Mouse (Mus musculus) kidney, embryonic 15.5 days (tissue): ENCODE results near the gene Sdf2. TPM values are rescaled to one million over a fixed set of nuclear protein-coding genes. Genes with fewer than 3 reads are reported as not detected.
"Not testable (repeated sequence)": the region's sequence is repeated elsewhere in the genome, so short reads cannot be mapped to it uniquely, and the experiment has no call there.

Experiments used
- ATAC-seq: fragments of 200-750 bp; cut with Nextera tagmentation; replicated peaks from 2 replicates; pipeline ENCODE4 v1.8.0; 2017; ENCODE audit warnings: moderate TSS enrichment; ENCODE audit not compliant: low FRiP score
- H3K27ac ChIP-seq: fragments of 300-500 bp; sonication (generic); 2 replicates; pipeline ENCODE4 v1.5.1; 2015; ENCODE audit warnings: mild to moderate bottlenecking, inconsistent platforms
- H3K27me3 ChIP-seq: fragments of 300-500 bp; sonication (generic); 2 replicates; pipeline ENCODE4 v1.6.1; 2015; ENCODE audit warnings: inconsistent platforms
- H3K36me3 ChIP-seq: fragments of 300-500 bp; sonication (generic); 2 replicates; pipeline ENCODE4 v1.6.1; 2015; ENCODE audit warnings: inconsistent platforms
- H3K4me1 ChIP-seq: fragments of 300-500 bp; sonication (generic); 2 replicates; pipeline ENCODE4 v1.6.1; 2015; ENCODE audit warnings: inconsistent platforms
- H3K4me2 ChIP-seq: fragments of 300-500 bp; sonication (generic); 2 replicates; pipeline ENCODE4 v1.6.1; 2015; ENCODE audit warnings: moderate library complexity, mild to moderate bottlenecking, inconsistent platforms
- H3K4me3 ChIP-seq: fragments of 300-500 bp; sonication (generic); replicated peaks from 2 replicates; pipeline ENCODE4 v1.5.1; 2015; ENCODE audit warnings: mild to moderate bottlenecking, inconsistent platforms
- H3K9ac ChIP-seq: fragments of 300-500 bp; sonication (generic); 2 replicates; pipeline ENCODE4 v1.6.1; 2015; ENCODE audit warnings: mild to moderate bottlenecking, inconsistent platforms
- H3K9me3 ChIP-seq: fragments of 300-500 bp; sonication (generic); replicated peaks from 2 replicates; pipeline ENCODE4 v1.6.1; 2016; ENCODE audit warnings: inconsistent platforms
- WGBS: fragments of 180-500 bp; shearing (Covaris S2); methylation state at CpG from one replicate; pipeline ENCODE4 v1.1.7; 2015; ENCODE audit warnings: mixed read lengths; 5-methylcytosine and 5-hydroxymethylcytosine counted together
- polyA plus RNA-seq: library from polyadenylated mRNA; unstranded; fragments of >200 nt; fragmentation: Nextera tagmentation; extraction: Ambion mirVana; gene quantifications from 2 replicates; pipeline ENCODE4 v1.2.1, GENCODE M21; 2015

The Sdf2 gene
- polyA plus RNA-seq, 1 experiment from 2014 or later = 78.6 TPM

GRCm38 (mm10) chr11:78271986-78272385 lies 26.4 kb downstream of the Sdf2 start:
- Histone ChIP-seq H3K4me1 (no peaks in the 10 kb centered on the region), H3K9ac (no peak overlapping the region), H3K27ac (no peak overlapping the region), H3K36me3 (peaks cover 96% of the 10 kb centered on the region), H3K9me3 (no peaks in the 10 kb centered on the region), H3K27me3 (no peaks in the 10 kb centered on the region), H3K4me2 (no peak overlapping the region), H3K4me3 (no peak overlapping the region)
- 90% methylated on average over 13 of the region's 13 CpGs for WGBS
- no peak for ATAC-seq

GRCm38 (mm10) chr11:78275596-78275995 lies 30.1 kb downstream of the Sdf2 start:
- H3K4me1 ChIP-seq = no peaks in the 10 kb centered on the region
- H3K27ac ChIP-seq = no peak overlapping the region
- H3K27me3 ChIP-seq = no peaks in the 10 kb centered on the region
- no peak overlapping the region for H3K4me2 ChIP-seq
- no peak overlapping the region for H3K4me3 ChIP-seq
- 94% methylated on average over 1 of the region's 1 CpGs for WGBS
- no peak overlapping the region for H3K9ac ChIP-seq
- no peaks in the 10 kb centered on the region for H3K9me3 ChIP-seq
- H3K36me3 ChIP-seq = peaks cover 99% of the 10 kb centered on the region
- no peak for ATAC-seq

GRCm38 (mm10) chr11:78276169-78276568 lies 30.6 kb downstream of the Sdf2 start:
- not testable (repeated sequence) for ATAC-seq, H3K4me2 ChIP-seq, H3K9me3 ChIP-seq, H3K4me3 ChIP-seq, H3K27ac ChIP-seq, H3K9ac ChIP-seq, H3K27me3 ChIP-seq, H3K4me1 ChIP-seq
- 92% methylated on average over 4 of the region's 4 CpGs for WGBS
- peaks cover 100% of the 10 kb centered on the region for H3K36me3 ChIP-seq

GRCm38 (mm10) chr11:78278853-78279252 lies 33.3 kb downstream of the Sdf2 start:
- Histone ChIP-seq H3K4me2 (no peak overlapping the region), H3K27ac (no peak overlapping the region), H3K27me3 (no peaks in the 10 kb centered on the region), H3K9me3 (no peaks in the 10 kb centered on the region), H3K36me3 (peaks cover 100% of the 10 kb centered on the region), H3K9ac (no peak overlapping the region), H3K4me1 (no peaks in the 10 kb centered on the region), H3K4me3 (no peak overlapping the region)
- 85% methylated on average over 7 of the region's 7 CpGs for WGBS
- ATAC-seq = no peak

GRCm38 (mm10) chr11:78279586-78279985 lies 34.0 kb downstream of the Sdf2 start:
- no peak overlapping the region for H3K4me2 ChIP-seq
- no peak overlapping the region for H3K9ac ChIP-seq
- H3K4me1 ChIP-seq = no peaks in the 10 kb centered on the region
- H3K36me3 ChIP-seq = peaks cover 100% of the 10 kb centered on the region
- H3K9me3 ChIP-seq = no peaks in the 10 kb centered on the region
- no peak for ATAC-seq
- H3K27ac ChIP-seq = no peak overlapping the region
- H3K27me3 ChIP-seq = no peaks in the 10 kb centered on the region
- H3K4me3 ChIP-seq = no peak overlapping the region
- 88% methylated on average over 4 of the region's 4 CpGs for WGBS

GRCm38 (mm10) chr11:78289146-78289763 lies 43.7 kb downstream of the Sdf2 start:
- WGBS = 91% methylated on average over 7 of the region's 7 CpGs
- ATAC-seq = no peak

GRCm38 (mm10) chr11:78290654-78291053 lies 45.1 kb downstream of the Sdf2 start, which contains the start of gene BC030499:
Gene BC030499 (plus strand): TSS chr11:78290841.
- H3K9ac ChIP-seq = no peak within 1 kb of the TSS
- 93% methylated on average over 4 of the region's 4 CpGs for WGBS
- no peaks in the 10 kb centered on the region for H3K27me3 ChIP-seq
- H3K4me3 ChIP-seq = no peak within 1 kb of the TSS
- H3K9me3 ChIP-seq = no peaks in the 10 kb centered on the region
- ATAC-seq = no peak
- H3K27ac ChIP-seq = no peak within 1 kb of the TSS
- H3K4me1 ChIP-seq = no peaks in the 10 kb centered on the region
- H3K4me2 ChIP-seq = no peak within 1 kb of the TSS
- H3K36me3 ChIP-seq = peaks cover 81% of the 10 kb centered on the region

More at GRCm38 (mm10) chr11:78289146-78289763, 43.7 kb downstream of the Sdf2 start:
- Histone ChIP-seq H3K27me3 (no peaks in the 10 kb centered on the region), H3K9me3 (no peaks in the 10 kb centered on the region), H3K27ac (no peak overlapping the region), H3K4me1 (no peaks in the 10 kb centered on the region), H3K4me2 (no peak overlapping the region), H3K36me3 (peaks cover 92% of the 10 kb centered on the region), H3K4me3 (no peak overlapping the region), H3K9ac (no peak overlapping the region)

- Histone ChIP-seq H3K27ac (no peak overlapping the region), H3K9ac (no peak overlapping the region), H3K36me3 (peaks cover 42% of the 10 kb centered on the region), H3K4me3 (no peak overlapping the region), H3K4me1 (no peaks in the 10 kb centered on the region), H3K9me3 (no peaks in the 10 kb centered on the region), H3K27me3 (no peaks in the 10 kb centered on the region), H3K4me2 (no peak overlapping the region)
- 94% methylated on average over 6 of the region's 6 CpGs for WGBS
- ATAC-seq = no peak
Observed at GRCm38 (mm10) chr11:78294585-78294984, 49.0 kb downstream of the Sdf2 start.

- no peak; the same call in 1 of the 2 replicates for ATAC-seq
- Histone ChIP-seq H3K4me2 (peak overlapping the region; percentile 76), H3K36me3 (peaks cover 26% of the 10 kb centered on the region), H3K27me3 (no peaks in the 10 kb centered on the region), H3K4me3 (peak overlapping the region; percentile 84), H3K27ac (peak overlapping the region; percentile 81), H3K4me1 (peaks cover 15% of the 10 kb centered on the region), H3K9me3 (no peaks in the 10 kb centered on the region), H3K9ac (peak overlapping the region; percentile 25; the same call in 1 of the 2 replicates)
- 59% methylated on average over 7 of the region's 7 CpGs for WGBS
Observed at GRCm38 (mm10) chr11:78300917-78301316, 55.4 kb downstream of the Sdf2 start.

- no peaks in the 10 kb centered on the region for H3K27me3 ChIP-seq
- H3K4me3 ChIP-seq = peak within 1 kb of the TSS; percentile 84
- peak within 1 kb of the TSS; percentile 82 for H3K9ac ChIP-seq
- peak within 1 kb of the TSS; percentile 81 for H3K27ac ChIP-seq
- no peaks in the 10 kb centered on the region for H3K9me3 ChIP-seq
- H3K4me1 ChIP-seq = peaks cover 15% of the 10 kb centered on the region
- peak; percentile 100 for ATAC-seq
- H3K36me3 ChIP-seq = peaks cover 31% of the 10 kb centered on the region
- peak within 1 kb of the TSS; percentile 76 for H3K4me2 ChIP-seq
- WGBS = 0% methylated on average over 49 of the region's 49 CpGs
Observed at GRCm38 (mm10) chr11:78301357-78302084, 56.0 kb downstream of the Sdf2 start, which contains the start of gene Spag5. Gene Spag5 (plus strand): TSS chr11:78301529.
